Mouse (Mus musculus) NIH3T3 (cell line): ENCODE results near the gene Ubr3.

Experiments used
- DNase-seq: peaks from one replicate; pipeline ENCODE4 v3.0.0-alpha.2; 2012; ENCODE audit warnings: low read depth

Gene Ubr3

DNA sequence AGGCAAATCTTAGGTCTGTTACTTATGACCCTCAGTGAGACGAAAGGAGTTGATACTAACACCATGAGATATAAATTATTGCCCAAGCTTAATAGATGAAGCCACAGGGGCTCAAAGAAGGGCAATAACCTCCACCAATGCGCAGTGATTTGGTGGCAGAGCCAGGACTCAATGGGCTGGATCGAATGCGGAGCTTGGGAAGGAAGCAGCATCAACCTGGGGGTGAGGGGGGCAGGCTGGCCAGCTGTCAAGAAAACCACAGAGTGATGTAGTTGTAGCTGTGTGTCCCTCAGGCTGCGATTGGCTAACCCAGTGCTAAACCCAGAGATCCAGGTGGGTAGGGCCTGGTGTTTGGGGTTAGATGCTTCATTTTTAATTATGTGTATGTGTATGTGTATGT is 137.8 kb downstream of the Ubr3 start:
- DNase-seq: no peak

DNA sequence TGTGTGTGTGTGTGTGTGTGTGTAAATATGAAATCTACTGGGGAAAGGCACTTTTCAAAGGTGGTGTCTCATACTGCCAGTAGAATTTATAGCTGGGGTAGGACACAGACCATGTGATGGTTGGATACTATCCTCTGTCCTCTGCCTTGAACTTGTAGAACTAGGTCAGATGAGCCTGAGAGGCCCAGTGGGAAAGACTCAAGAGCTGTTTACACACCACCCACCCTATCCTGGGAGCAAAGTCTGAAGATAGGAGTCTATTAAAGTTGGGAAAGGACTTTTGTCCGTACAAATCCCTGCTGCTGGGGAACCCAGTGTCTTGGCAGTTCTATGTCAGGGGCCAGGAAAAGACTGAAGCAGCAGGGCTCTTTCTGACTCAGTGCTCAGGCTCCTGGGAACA is 138.3 kb downstream of the Ubr3 start:
- DNase-seq: no peak

DNA sequence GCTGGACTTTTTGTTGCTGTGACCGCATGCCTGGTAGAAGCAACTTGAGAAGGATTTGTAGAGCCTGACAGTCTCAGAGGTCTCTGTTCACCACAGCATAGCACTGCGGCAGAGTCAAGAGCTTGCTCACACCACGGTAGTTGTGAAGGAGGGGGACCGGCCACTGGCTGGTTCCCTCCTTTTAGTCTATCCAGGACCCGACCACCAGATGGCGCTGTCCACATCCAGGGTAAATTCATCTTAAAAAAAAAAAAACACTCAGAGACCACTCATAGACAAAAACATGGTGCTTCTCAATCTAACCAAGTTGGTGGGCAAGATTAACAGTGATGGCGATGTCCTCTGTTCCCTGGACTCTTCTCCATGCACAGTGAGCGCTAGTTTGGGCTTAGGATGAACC is 140.2 kb downstream of the Ubr3 start:
- DNase-seq: peak; percentile 48

DNA sequence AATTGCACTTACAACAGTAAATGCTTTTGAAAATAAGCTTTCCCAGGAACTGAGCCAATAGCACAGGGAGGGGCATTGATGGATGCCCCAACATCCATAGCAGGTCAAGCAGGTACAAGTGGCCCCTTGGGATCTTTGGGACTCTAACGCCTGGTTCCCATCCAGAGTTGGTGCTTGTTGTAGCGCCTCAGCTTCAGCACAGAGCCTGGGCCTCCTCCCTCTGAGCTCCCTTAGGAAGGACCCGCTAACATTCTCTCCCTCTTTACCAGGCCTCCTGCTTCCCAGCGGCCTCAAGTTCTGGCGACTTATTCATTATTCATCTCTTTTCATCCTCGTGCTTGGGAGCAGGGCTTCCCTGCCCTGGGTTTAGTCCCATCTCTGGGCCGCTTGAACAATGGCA is 141.7 kb downstream of the Ubr3 start, which contains the start of gene Myo3b:
Gene Myo3b (plus strand): TSS at position 375 of the 400 bp plus-strand sequence.
- DNase-seq: peak; percentile 12

DNA sequence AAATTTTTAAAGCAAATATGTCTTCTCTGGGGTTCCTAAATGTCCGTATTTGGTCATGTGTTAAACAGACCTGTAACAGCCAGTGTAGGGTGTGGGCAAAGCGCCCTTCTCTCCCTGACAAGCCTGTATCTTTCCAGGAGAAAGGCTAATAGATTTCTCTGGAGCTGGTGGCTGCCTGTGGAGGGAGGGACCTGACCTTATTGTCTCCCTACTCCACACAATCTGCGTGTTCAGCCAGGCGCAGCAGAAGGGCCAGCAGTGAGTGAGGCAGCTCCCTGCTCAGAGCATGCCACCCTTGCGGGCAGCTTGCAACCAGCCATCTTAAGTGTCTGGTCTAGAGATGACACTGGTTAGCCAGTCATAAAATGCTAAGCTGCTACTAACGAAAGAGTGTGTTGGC is 147.4 kb downstream of the Ubr3 start:
- no peak for DNase-seq

DNA sequence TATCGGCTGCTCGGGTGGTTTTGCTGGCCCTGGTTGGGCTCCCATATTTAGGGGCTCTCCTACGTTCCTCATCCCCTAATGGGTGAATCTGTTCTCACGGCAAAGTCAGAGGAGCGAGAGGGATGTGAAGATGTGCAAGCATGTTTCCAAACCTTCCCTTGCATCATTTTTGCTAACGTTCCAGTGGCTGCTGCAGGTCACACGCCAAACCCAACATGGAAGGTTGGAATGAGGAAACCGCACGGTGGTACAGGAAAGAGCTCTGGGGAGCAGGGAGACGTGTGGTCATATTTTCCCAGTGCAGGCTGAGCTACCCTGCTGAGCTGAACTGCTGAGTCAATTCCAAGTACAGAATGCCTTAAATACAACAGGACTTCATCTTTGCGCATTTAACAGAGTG is 150.8 kb downstream of the Ubr3 start:
- no peak for DNase-seq

DNA sequence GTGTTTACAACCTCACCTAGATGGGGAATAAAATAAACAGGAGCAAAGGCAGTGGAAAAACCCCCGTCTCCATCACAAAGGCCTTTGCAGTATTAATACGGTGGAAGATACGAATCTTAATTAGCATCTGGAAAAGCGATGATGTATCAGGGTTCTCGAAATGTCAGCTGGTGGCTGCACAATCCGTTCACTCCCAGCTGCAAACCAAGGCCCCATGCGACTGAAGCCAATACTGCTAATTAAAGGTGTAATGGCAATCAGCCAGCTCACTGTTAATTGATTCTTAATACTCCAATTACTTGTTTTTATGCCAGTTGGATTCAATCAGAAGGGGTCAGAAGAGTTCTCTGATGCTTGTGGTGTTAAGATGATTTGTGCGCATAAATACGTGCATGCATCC is 156.8 kb downstream of the Ubr3 start:
- DNase-seq: no peak

DNA sequence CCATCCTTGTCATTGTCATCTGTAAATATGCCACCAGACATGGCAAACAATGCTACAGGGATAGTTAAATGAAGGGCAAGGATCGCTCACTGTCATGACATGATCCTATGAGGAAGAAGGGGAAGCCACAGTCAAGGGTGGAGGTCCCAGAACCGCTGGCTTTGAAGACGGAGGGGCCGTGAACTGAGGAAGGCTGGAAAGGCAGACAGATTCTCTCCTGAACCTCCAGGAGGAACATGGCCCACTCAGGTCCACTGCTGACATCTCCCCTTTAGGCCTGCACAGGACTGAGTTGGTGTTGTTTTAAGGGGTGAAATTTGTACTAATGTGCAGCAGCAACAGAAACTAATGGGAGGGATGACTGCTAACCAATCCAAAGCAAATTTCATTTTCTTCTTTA is 161.2 kb downstream of the Ubr3 start:
- DNase-seq: no peak

DNA sequence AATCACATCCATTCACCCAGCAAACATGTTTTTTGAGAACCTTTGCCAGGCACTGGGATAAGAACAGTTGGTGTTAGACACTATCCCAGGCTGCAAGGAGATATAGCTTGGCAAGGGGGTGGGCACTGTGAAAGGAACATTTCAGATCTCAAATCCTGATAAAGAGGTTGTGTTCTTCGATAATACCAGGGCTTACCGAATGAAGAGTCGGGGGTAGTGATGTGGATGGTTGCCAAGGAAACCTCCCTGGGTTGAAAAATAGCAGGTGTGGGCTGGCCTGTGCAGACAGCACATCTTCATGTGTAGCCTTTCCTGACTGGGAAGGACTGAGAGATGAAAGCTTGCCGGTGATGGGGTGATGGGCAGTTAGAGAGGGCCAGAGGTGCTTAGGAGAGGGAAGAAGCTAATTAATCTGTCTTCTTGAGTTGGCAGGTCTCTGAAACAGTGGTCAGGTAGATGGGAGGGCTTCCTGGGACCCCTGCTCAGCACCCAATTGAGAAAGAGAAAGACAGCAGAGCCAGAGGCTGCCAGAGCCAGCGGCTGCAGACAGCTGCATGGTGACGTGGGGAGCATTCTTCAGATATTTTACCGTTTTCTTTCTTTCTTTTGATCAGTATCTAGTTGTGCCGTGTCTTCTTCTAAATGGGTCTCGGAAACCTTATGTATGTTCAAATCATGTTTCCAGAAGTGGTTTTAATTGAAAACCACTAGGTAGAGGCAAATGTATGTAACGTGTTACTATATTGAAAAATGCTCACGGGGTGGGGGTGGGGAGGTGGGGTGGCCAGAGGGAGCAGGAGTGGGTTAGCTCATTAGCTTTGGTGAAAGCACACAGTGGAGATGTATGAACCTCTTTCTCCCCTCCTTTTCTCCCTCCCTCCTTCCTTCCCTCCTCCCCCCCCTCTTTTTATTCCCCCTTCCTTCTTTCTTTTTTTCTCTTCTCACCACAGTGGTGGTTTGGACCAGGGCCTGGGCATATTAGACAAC is 163.6 kb downstream of the Ubr3 start:
- no peak for DNase-seq

DNA sequence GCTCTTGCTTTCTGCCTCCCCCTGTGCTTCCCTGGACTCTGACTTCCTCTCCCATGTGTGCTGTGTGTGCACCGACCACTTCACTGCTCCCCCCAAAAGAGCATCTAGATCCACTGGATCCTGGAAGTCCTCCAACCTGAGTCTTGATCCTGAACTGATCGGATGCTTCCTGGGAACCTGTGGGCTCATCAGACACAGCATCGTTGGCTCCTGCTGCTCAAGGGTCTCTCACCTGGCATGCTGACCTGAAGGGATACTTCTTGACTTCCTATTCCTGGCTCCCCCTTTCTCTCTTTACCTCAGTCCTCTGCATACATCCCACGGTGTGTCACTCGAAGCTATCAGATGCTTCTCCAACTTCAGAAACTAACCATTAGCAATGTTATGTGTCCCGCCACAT is 168.1 kb downstream of the Ubr3 start:
- no peak for DNase-seq

DNA sequence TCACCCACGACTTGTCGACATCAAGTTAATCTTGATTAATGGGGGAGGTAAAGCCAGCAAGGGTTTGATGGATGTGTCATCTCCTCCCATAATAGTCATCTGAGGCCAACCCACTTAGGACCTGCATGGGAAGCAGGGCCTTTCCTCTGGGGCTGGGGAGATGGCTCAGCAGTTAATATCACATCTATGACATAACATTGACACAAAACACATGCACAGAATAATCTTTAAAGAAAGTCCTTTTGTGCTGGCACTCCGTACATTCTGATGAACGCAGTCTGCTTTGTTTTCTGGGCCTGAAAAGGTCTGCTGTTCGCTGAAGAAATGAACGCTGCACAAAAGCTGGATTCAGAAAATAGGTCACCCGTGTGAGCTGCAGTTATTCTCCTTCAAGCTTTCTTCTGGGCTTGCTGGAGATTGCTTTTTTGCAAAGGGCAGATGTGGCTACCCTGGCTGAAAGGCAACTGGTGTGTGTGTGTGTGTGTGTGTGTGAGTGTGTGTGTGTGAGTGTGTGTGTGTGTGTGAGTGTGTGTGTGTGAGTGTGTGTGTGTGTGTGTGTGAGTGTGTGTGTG is 168.8 kb downstream of the Ubr3 start:
- DNase-seq: no peak

DNA sequence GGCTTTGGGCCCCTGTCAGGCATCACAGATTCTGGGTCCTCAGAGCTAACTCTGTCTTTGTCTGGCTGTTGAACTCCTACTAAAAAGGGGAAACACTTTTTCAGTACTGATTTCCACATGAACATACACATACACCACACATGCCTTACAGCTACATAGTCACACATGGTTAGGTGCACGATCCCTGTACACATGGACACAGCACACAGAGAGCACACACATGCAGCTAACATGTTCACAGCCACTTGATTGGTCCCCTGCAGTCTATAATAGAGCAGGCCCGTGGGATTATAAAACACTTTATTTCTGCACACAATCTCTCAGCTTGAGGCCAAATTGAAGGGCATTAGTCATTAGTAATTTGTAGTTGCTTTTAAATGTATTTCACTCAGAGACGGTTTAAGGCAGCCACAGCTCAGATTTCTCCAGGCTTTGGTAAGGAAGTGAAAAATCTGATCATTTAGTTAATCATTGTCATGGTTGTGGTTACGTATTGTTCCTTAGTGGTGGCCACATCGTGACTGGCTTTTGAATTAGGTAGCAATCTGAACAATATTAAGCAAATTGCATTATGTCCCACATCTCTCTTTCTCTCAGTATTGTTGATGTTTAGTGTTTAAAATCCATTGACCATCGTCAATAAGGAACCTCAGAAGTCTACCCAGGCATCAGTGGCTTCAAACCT is 169.4 kb downstream of the Ubr3 start:
- no peak for DNase-seq

DNA sequence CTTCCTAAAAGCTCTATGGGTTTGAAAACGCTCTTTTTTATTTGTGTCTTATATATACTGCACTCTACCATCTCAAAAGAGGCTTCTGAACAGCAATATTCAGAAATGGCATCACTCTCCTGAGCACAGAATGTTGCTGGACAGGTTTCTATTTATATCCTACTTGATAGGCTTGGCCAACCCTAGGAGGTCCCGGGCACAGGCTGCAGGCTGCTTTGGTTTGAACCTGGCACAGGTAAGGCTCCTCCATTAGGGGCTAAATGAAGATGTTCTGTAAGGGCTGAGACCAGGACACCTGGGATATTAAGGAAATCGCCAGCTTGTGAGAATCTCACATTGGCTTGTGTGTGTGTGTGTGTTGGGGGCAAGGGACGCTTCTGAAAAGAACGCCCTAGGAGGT is 172.8 kb downstream of the Ubr3 start:
- no peak for DNase-seq
